Mouse (Mus musculus) neural tube, embryonic 12.5 days (tissue): ENCODE data around the gene Eps15. TPM values are rescaled to one million over a fixed set of nuclear protein-coding genes. Genes with fewer than 3 reads are reported as not detected.

Experiments
- ATAC-seq: fragments of 200-750 bp; cut with Nextera tagmentation; 2 replicates; pipeline ENCODE4 v1.8.0; 2017; ENCODE audit warnings: low read depth, mild to moderate bottlenecking, moderate TSS enrichment, moderate library complexity; ENCODE audit not compliant: low FRiP score
- H3K27ac ChIP-seq: fragments of 300-500 bp; sonication (generic); 2 replicates; pipeline ENCODE4 v1.5.1; 2016
- H3K27me3 ChIP-seq: fragments of 300-500 bp; sonication (generic); replicated peaks from 2 replicates; pipeline ENCODE4 v1.6.1; 2016; ENCODE audit warnings: mild to moderate bottlenecking
- H3K36me3 ChIP-seq: fragments of 300-500 bp; sonication (generic); 2 replicates; pipeline ENCODE4 v1.6.1; 2016; ENCODE audit warnings: mild to moderate bottlenecking
- H3K4me1 ChIP-seq: fragments of 300-500 bp; sonication (generic); 2 replicates; pipeline ENCODE4 v1.6.1; 2016
- H3K4me2 ChIP-seq: fragments of 300-500 bp; sonication (generic); replicated peaks from 2 replicates; pipeline ENCODE4 v1.6.1; 2016; ENCODE audit warnings: mild to moderate bottlenecking
- H3K4me3 ChIP-seq: fragments of 300-500 bp; sonication (generic); 2 replicates; pipeline ENCODE4 v1.5.1; 2016
- H3K9ac ChIP-seq: fragments of 300-500 bp; sonication (generic); 2 replicates; pipeline ENCODE4 v1.6.1; 2016; ENCODE audit warnings: mild to moderate bottlenecking
- H3K9me3 ChIP-seq: fragments of 300-500 bp; sonication (generic); 2 replicates; pipeline ENCODE4 v1.6.1; 2016; ENCODE audit warnings: mild to moderate bottlenecking
- WGBS: fragments of 180-500 bp; shearing (Covaris S2); methylation state at CpG from one replicate; pipeline ENCODE4 v1.1.7; 2016; 5-methylcytosine and 5-hydroxymethylcytosine counted together
- polyA plus RNA-seq: library from polyadenylated mRNA; unstranded; fragments of >200 nt; fragmentation: Nextera tagmentation; extraction: Ambion mirVana; gene quantifications from 2 replicates; pipeline ENCODE4 v1.2.1, GENCODE M21; 2016

Gene Eps15
- polyA plus RNA-seq, 1 experiment from 2014 or later: 71.7 TPM

DNA sequence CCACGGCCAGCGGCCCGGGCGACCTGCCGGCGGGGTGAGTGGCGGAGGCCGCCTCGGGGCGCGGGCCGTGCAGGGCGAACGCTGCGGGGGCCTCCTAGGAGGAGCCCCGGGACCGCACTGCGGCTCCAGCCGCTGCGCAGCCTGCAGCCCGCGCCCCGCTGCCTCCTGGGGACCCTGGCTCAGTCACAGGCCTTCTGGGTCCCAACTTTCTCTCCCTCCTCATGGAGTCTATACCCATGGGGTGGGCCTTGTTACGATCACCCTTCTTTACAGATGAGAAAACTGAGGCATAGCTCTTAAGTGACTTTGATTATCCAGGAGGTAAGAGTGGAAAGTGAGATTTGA lies 127.1 kb downstream of the Eps15 start:
- WGBS: 2% methylated on average over 24 of the region's 24 CpGs
- peaks cover 15% of the 10 kb centered on the region; the same call in 1 of the 2 replicates for H3K27me3 ChIP-seq
- peak overlapping the region; percentile 75 for H3K9ac ChIP-seq
- peak overlapping the region; percentile 98 for H3K4me2 ChIP-seq
- no peak overlapping the region for H3K27ac ChIP-seq
- H3K36me3 ChIP-seq: no peaks in the 10 kb centered on the region
- peak overlapping the region; percentile 65 for H3K4me3 ChIP-seq
- no peaks in the 10 kb centered on the region for H3K9me3 ChIP-seq
- ATAC-seq: peak; percentile 22; the same call in 1 of the 2 replicates
- peaks cover 19% of the 10 kb centered on the region for H3K4me1 ChIP-seq

DNA sequence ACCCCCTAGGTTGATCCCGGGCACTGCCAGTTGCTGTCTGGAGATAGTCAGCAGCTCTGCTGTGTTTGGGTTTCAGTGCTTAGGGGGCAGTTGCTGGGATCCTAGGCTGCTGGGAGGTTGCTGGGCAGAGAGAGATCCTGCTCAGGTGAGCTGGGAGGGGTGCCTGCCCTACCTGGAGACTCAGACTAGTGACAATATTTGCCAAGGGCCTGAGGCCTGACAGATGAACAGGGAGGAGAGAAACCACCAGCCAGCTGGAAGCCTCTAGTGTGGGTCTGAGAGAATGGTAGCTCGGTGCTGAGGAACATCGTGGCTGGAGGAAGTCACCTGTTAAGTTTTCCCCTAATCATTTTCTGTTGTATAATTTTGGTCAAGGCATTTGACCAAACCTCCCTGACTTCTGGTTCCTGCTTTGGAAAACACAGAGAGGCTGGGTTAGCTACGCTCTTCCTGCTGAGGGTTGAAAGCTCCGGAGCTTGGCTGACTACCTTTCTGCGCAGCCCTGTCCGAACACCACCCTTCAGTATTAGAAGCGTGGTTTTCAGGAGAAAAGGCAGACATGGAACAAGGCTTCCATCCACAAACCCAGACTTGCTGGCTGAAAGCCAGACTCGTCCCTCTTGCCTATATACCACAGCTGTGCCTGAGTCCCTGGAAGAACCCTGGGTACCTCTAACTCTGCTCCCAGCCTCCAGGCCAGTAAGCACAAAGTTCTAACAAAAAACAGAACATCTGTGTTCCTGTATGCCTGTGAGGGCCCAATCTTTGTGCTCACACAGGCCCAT lies 127.8 kb downstream of the Eps15 start:
- Histone ChIP-seq H3K27me3 (peaks cover 15% of the 10 kb centered on the region; the same call in 1 of the 2 replicates), H3K9ac (no peak overlapping the region), H3K4me3 (no peak overlapping the region), H3K4me2 (0 out of 2 replicates have a peak overlapping the region, but pooled peaks have one; percentile 98), H3K9me3 (no peaks in the 10 kb centered on the region), H3K27ac (no peak overlapping the region), H3K4me1 (peaks cover 19% of the 10 kb centered on the region), H3K36me3 (no peaks in the 10 kb centered on the region)
- 82% methylated on average over 9 of the region's 9 CpGs for WGBS
- ATAC-seq: no peak

DNA sequence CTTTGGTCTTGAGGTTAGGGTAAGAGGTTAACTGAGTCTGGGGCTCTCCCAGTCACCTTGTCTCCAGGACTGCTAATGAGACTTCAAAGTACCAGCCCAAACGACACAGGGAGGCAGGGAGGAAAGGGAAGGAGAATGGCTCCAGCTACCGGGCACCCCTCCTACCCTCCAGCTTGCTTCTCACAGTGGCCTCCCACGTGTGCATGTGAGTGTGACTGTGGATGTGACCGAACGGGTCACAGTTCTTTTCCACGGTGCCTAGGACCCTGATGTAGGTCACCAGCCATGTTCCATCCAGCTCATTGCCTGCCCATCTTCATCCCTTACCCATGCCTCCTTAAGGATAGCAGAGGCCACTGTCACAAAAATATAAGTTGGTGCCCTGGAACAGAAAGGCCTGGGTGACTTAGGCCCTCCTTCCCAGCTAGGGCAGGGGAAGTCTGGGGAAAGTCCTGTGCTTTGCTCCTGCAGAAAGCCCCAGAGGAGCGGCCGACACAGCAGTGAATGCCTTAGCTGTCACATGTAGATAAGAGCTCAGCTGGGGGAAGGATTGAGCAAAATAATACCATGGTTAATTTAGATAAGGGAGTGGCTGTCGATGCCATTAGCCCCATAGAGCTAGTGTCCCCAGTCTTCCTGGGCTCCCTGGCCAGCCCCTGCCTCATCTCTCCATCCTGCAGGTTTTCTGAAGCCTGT lies 130.8 kb downstream of the Eps15 start:
- Histone ChIP-seq H3K36me3 (no peaks in the 10 kb centered on the region), H3K9ac (no peak overlapping the region), H3K4me1 (peaks cover 17% of the 10 kb centered on the region), H3K27ac (no peak overlapping the region), H3K4me3 (no peak overlapping the region), H3K4me2 (no peak overlapping the region), H3K9me3 (no peaks in the 10 kb centered on the region), H3K27me3 (peaks cover 10% of the 10 kb centered on the region; the same call in 1 of the 2 replicates)
- WGBS: 80% methylated on average over 9 of the region's 9 CpGs
- no peak for ATAC-seq

DNA sequence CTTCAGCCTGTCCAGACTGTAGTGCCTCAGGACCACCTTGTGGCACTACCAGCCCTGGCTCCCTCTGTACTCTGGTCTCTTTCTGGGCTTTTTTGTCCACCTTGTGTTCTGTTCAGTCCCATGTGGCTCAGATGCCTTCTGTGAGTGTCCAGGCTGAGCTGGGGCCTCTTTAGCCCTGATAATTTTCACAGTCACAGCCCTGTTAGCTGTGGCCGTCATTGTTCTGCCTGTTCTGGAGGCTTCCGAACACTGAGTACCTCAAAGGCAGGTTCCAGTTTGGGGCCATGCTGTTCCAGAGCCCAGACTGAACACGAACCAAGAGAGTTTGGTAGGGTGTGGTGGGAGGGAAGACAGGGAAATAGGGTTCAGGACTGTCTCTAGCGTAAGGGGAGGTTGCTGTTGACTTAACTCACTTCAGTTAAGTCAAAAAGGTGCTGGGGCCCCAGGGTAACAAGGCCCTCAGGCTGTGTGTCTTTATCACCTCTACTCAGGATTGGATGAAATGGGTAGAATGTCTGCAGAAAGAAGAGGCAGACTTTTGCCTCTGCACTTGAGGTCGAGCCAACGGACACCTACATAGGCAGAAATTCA lies 131.4 kb downstream of the Eps15 start:
- H3K4me1 ChIP-seq: peaks cover 12% of the 10 kb centered on the region
- no peaks in the 10 kb centered on the region for H3K9me3 ChIP-seq
- H3K27me3 ChIP-seq: peaks cover 8% of the 10 kb centered on the region; the same call in 1 of the 2 replicates
- H3K4me3 ChIP-seq: no peak overlapping the region
- H3K27ac ChIP-seq: no peak overlapping the region
- ATAC-seq: no peak
- no peak overlapping the region for H3K9ac ChIP-seq
- H3K4me2 ChIP-seq: no peak overlapping the region
- no peaks in the 10 kb centered on the region for H3K36me3 ChIP-seq
- WGBS: 87% methylated on average over 6 of the region's 6 CpGs

DNA sequence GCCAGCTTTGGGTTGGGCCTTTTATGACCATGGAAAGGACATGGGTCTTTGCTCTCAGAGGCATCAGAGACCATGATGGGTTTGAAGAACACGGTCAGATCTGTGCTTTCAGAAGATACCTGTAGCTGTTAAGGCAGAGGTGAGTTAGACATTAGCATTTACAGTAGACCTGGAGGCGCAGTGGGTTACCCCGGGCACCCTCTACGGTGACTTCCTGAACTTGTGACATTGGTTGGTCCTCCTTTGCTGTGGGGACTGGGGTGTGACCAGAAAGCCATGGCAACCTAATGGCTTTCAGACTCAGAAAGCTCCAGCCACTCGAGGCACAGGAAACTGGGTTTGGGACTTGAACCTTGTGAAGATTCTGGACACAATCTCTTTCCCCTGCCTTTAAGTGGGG lies 132.2 kb downstream of the Eps15 start:
- H3K9me3 ChIP-seq: no peaks in the 10 kb centered on the region
- H3K4me2 ChIP-seq: no peak overlapping the region
- WGBS: 95% methylated on average over 5 of the region's 5 CpGs
- H3K27me3 ChIP-seq: peaks cover 5% of the 10 kb centered on the region; the same call in 1 of the 2 replicates
- H3K27ac ChIP-seq: no peak overlapping the region
- no peaks in the 10 kb centered on the region for H3K36me3 ChIP-seq
- H3K9ac ChIP-seq: no peak overlapping the region
- ATAC-seq: no peak
- H3K4me3 ChIP-seq: no peak overlapping the region
- H3K4me1 ChIP-seq: peaks cover 7% of the 10 kb centered on the region; the same call in 1 of the 2 replicates

DNA sequence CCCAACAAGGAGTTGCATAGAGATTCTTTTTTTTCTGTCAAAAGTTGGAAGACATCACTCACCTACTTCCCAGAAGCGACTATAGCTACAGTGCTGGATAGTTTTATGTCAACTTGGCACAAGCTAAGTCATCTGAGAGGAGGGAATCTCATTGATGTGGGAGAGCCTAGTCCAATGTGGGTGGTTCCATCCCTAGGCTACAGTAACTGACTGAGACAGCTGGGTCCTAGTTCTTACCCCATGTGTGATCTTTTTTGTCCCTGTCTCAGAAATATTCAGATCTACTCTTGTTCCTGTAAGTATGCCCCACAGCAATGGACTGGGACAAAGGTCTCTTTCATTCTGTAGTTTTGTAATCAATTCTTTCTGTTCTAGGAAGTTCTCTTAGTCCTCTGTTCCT lies 137.9 kb downstream of the Eps15 start:
- H3K4me1 ChIP-seq: peaks cover 8% of the 10 kb centered on the region; the same call in 1 of the 2 replicates
- H3K4me2 ChIP-seq: no peak overlapping the region
- H3K27me3 ChIP-seq: no peaks in the 10 kb centered on the region
- no peak for ATAC-seq
- H3K9ac ChIP-seq: no peak overlapping the region
- no peaks in the 10 kb centered on the region for H3K9me3 ChIP-seq
- H3K36me3 ChIP-seq: no peaks in the 10 kb centered on the region
- WGBS: 85% methylated on average over 1 of the region's 1 CpGs
- H3K27ac ChIP-seq: no peak overlapping the region
- no peak overlapping the region for H3K4me3 ChIP-seq

DNA sequence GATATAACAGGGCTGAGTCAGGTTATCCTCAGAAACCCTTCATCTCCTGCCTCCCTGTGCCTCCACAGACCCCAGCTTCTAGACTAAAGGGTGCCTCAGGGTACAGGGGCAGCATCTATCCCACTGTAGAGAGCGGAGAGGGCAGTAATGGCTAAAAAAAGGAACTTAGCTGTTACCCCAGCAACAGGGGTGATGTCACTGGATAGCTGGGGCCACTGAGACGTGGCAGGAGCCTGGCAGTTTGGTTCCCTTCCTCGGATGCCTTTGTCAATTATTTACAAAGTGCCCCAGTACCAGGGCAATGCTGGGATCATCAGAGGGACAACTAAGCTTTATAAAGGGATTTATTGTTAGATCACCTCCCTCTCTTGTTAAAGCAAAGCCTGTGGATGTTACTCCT lies 138.9 kb downstream of the Eps15 start:
- Histone ChIP-seq H3K4me1 (peaks cover 8% of the 10 kb centered on the region; the same call in 1 of the 2 replicates), H3K9ac (no peak overlapping the region), H3K27ac (no peak overlapping the region), H3K4me2 (no peak overlapping the region), H3K9me3 (no peaks in the 10 kb centered on the region), H3K27me3 (no peaks in the 10 kb centered on the region), H3K4me3 (no peak overlapping the region), H3K36me3 (no peaks in the 10 kb centered on the region)
- 15% methylated on average over 3 of the region's 3 CpGs for WGBS
- ATAC-seq: no peak

DNA sequence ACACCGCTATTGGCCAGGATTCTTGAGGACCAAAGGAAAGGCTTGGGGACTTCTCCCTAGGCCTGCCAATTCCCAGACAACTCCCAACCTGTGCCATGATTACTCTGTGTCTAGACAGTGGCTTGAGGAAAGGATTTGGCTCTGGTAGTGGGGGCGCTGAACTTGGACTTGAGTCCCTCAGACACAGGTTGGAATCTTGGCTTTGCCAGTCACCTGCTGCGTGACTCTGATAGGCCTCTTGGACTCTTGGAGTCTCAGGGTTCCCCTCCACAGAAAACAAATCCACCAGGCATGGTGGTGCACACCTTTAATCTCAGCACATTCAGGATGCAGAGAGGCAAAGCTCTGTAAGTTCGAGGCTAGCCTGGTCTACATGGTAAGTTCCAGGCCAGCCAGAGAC lies 139.5 kb downstream of the Eps15 start:
- no peaks in the 10 kb centered on the region for H3K9me3 ChIP-seq
- no peak overlapping the region for H3K27ac ChIP-seq
- H3K4me2 ChIP-seq: no peak overlapping the region
- H3K4me1 ChIP-seq: peaks cover 4% of the 10 kb centered on the region; the same call in 1 of the 2 replicates
- H3K4me3 ChIP-seq: no peak overlapping the region
- no peaks in the 10 kb centered on the region for H3K27me3 ChIP-seq
- 84% methylated on average over 4 of the region's 4 CpGs for WGBS
- no peak overlapping the region for H3K9ac ChIP-seq
- H3K36me3 ChIP-seq: no peaks in the 10 kb centered on the region
- ATAC-seq: no peak

DNA sequence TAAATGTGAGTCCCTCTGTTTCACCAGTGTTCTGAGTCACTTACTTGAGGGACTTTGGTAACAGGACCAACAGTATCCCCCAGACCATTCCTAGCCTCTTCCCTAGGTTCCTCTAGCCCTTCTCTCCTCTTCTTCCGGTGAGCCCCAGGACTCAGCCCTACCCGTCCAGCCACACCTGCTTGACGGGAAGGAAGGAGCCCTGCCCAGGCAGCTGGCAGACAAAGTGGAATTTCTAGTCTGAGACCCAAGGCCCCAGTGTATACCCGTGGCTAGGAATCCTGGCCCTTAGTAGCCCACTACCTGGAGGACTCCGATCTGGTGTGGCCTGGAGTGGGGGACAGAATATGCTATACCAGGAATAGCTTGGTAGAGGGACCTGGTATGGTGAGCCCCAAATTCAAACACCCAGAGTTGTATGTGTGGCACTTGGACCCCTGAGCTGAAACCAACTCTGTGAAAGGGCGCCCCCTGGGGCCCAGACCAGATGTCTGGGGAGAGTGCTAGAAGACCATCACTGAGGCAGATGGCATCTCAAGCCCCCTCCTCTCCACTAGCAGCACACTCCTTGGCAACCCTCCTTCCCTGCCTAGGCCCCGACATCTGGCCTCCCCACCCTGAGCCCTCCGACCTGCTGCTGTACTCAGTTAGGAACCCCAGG lies 140.2 kb downstream of the Eps15 start:
- Histone ChIP-seq H3K4me1 (peaks cover 4% of the 10 kb centered on the region; the same call in 1 of the 2 replicates), H3K9me3 (no peaks in the 10 kb centered on the region), H3K9ac (no peak overlapping the region), H3K27ac (no peak overlapping the region), H3K36me3 (no peaks in the 10 kb centered on the region), H3K4me2 (no peak overlapping the region), H3K4me3 (no peak overlapping the region), H3K27me3 (no peaks in the 10 kb centered on the region)
- ATAC-seq: 0 out of 2 replicates have a peak, but pooled peaks have one; percentile 31
- whole genome bisulfite sequencing: 78% methylated on average over 8 of the region's 8 CpGs

DNA sequence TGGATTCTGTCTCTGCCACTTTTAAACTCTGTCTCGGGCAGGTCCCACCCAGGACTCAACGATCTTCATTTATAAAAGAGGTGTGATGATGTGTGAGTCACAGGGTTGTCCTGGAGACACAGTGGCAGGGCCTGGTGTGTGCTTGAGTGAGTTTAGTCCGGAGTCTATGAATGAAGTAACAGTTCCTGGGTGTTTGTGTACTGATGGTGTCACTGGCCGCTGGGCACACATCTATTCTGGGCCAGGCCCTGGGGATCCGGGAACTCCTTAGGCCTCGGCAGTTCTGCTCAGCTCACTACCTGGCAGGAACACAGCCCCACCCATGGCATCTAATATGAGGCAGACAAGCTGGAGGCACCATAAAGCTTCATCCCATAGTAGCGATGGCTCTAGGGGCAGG lies 141.5 kb downstream of the Eps15 start:
- H3K27ac ChIP-seq: no peak overlapping the region
- 90% methylated on average over 7 of the region's 7 CpGs for WGBS
- ATAC-seq: no peak

DNA sequence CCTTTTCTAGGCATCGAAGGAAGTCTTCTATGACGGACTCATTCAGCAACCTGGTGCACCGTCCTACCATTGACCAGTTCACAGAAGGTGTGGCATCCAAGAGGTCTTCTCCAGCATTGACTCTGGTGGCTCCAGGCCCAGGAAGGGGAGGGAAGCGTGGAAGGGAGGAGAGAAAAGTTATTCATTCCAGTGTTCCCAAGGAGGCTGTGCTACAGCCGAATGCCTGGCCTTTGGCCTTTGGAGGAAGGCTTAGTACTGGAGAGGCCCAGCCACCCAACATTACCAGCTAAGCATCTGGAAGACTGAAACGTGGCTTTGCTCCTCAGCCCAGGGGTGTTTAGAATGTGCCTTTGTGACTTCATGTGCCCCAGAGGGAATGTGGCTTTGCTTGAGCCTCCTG lies 142.4 kb downstream of the Eps15 start:
- Histone ChIP-seq H3K27ac (no peak overlapping the region), H3K27me3 (no peaks in the 10 kb centered on the region), H3K9me3 (no peaks in the 10 kb centered on the region), H3K9ac (no peak overlapping the region), H3K4me2 (no peak overlapping the region), H3K4me3 (no peak overlapping the region), H3K4me1 (peaks cover 4% of the 10 kb centered on the region; the same call in 1 of the 2 replicates), H3K36me3 (no peaks in the 10 kb centered on the region)
- no peak for ATAC-seq
- 74% methylated on average over 6 of the region's 6 CpGs for WGBS

More for the DNA sequence above, 141.5 kb downstream of the Eps15 start:
- Histone ChIP-seq H3K4me3 (no peak overlapping the region), H3K4me2 (no peak overlapping the region), H3K27me3 (no peaks in the 10 kb centered on the region), H3K9me3 (no peaks in the 10 kb centered on the region), H3K9ac (no peak overlapping the region), H3K4me1 (peaks cover 4% of the 10 kb centered on the region; the same call in 1 of the 2 replicates), H3K36me3 (no peaks in the 10 kb centered on the region)

DNA sequence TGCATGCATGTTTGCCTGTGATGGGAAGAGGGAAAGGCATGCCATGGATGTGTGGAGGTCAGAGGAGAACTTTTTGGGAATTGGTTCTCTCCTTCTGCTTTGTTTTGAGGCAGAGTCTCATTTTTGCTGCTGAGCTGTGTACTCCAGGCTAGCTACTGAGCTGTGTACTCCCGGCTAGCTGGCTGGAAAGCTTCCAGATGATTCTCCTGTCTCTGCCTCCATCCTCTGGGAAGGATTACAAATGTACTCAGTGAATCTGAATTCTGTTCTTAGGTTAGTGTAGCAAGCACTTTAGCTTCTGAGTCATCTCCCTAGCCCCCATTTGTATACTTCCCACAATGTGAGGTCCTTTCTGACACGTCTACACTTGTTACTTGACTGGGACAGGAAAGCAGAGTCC lies 143.4 kb downstream of the Eps15 start:
- ATAC-seq: no peak
- peaks cover 4% of the 10 kb centered on the region; the same call in 1 of the 2 replicates for H3K4me1 ChIP-seq
- H3K4me3 ChIP-seq: no peak overlapping the region
- no peak overlapping the region for H3K4me2 ChIP-seq
- H3K27ac ChIP-seq: no peak overlapping the region
- no peaks in the 10 kb centered on the region for H3K27me3 ChIP-seq
- no peaks in the 10 kb centered on the region for H3K9me3 ChIP-seq
- no peaks in the 10 kb centered on the region for H3K36me3 ChIP-seq
- no peak overlapping the region for H3K9ac ChIP-seq
- 79% methylated on average over 2 of the region's 2 CpGs for WGBS
